Mouse (Mus musculus): ENCODE results near the gene Nepn. TPM values are rescaled to one million over a fixed set of nuclear protein-coding genes. Genes with fewer than 3 reads are reported as not detected.
"Not testable (repeated sequence)": the region's sequence is repeated elsewhere in the genome, so short reads cannot be mapped to it uniquely, and the experiment has no call there.

Gene Nepn
- under 1 TPM; 0.21 to 0.40 TPM for total RNA-seq (2021)
- long read RNA-seq, experiment 1, partial matches to known transcripts, result 1 of 1 reads
- long read RNA-seq, experiment 1, other reads (novel, unspliced or antisense), result 0 of 1 reads
- long read RNA-seq, experiment 2, result 0 reads

GRCm38 (mm10) chr10:52388922-52389430, at the start of gene Nepn:
Nepn (plus strand) TSS chr10:52388972.
- DNase-seq, result no peak

- not testable (repeated sequence) for DNase-seq
Measured at GRCm38 (mm10) chr10:52343324-52343723, 45.4 kb upstream of the Nepn start.

- no peak for DNase-seq
Measured at GRCm38 (mm10) chr10:52353184-52353583, 35.6 kb upstream of the Nepn start.

GRCm38 (mm10) chr10:52358467-52358866, 30.3 kb upstream of the Nepn start, which contains the start of gene Gm26741:
Gm26741 (plus strand) TSS chr10:52358767.
- no peak for DNase-seq

DNA sequence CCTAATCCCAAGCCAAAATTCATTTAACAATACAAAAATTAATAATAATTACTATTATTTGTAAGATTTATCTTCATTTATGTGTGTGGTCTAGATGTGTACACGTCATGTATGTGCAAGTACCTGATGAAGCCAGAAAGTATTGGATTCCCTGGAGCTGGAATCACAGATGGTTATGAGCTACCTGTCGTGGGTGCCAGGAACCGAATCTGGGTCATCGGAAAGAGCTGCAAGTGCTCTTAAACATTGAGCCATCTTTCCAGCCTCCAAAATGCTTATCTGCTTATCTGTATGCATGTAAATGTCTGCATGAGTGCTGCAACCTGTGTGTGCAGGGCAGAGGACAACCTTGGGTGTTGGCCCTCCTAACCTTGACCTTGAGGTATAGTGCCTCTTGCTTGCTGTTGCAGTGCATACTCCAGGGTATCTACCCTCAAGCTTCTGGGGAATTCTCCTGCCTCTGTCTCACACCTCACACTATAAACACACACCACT, 28.5 kb upstream of the Nepn start:
- no peak for DNase-seq

DNA sequence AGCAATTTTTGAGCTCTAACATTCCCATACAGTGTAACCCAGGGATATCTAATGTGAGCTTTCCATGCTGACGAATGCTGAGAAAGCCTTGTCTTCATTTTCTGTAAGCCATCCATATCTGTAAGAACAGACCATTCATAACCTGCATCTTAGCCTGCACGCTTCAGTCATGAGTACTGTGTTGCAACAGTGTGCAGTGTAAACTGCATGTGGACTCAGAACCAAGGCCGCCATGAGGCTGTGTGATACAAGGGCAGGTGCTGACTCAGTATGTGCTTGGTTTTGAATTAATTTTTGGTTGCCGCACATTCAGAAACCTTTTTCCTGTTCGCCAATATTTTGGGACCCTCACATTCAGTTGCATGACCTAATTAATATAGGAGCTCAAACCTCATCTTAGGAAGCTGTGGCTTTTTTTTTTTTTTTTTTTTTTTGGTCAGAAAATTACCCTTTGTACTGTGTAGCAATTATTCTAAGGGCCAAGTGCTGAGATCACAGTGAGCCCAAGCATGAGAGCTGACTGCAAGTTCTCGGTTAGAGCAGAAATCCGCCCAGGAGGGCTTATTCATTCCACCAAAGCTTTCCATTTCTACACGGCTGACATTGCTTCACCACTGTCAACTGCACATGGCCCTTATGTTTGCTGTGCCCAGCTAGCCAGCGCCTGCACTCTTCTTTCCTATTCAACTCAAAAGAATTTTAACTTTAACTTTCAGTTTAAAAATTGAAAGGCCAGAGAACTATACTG, 27.7 kb upstream of the Nepn start:
- DNase-seq, result no peak

DNA sequence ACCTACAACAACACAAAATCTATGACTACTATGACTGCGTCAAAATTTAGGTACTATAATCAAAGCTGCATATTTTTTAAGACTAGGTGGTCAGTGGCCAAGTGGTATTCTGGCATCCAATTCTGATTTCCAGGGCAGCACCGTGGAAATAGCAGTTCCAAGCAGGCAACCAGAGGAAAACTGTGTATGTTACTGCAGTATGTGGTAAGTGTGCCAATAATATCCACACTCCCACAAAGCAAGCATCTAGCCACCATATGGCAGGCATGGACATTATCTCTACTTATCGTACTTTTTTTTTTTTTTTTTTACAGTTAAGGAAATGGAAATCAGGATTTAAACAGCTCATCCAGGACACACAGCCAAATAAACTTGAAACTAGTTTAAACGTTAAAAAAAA, 20.4 kb upstream of the Nepn start:
- DNase-seq, result no peak

GRCm38 (mm10) chr10:52373834-52374233, 14.9 kb upstream of the Nepn start:
- no peak for DNase-seq

GRCm38 (mm10) chr10:52374651-52375050, 14.1 kb upstream of the Nepn start:
- DNase-seq, result no peak

DNA sequence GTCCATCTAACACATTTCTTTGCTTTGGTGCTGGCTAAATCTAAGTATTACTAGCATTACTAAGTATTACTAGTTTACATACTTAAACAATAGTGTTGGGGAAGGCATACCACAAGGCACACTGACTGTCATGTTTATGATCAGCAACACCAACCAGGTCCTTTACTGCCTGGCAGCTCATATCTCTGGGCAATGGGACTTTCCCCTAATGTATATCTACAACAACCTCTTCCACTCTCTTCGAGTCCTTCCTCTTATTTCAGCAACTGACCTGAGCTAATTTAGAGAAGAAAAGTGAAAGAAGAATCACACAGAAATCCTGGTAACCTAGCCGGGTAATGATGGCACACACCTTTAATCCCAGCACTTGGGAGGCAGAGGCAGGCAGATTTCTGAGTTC, 12.3 kb upstream of the Nepn start:
- no peak for DNase-seq

- DNase-seq, result no peak
Measured at GRCm38 (mm10) chr10:52377813-52378212, 11.0 kb upstream of the Nepn start.

DNA sequence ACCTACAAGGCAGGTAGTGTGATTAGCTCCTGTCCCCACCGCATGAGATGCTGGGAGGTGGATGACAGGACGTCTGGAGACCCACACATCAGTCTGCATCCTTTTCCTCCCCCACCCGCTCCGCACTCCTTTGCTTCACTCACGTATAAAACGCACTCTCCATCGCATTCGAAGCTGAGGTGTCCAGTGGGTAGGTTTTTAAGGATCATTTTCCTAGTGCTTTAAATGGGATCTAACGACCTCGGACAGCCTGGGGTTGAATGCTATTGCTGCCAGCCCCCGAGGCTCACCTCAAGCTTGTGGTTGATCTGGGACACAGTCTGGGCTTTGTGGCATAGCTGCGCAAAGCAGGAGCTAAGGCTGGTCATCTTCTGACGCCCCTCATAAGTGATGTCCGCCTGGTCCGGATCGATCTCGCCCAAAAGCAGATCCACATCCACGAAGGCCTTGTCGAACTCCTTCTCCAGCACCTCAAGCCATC, 7.4 kb upstream of the Nepn start:
- DNase-seq, result no peak

DNA sequence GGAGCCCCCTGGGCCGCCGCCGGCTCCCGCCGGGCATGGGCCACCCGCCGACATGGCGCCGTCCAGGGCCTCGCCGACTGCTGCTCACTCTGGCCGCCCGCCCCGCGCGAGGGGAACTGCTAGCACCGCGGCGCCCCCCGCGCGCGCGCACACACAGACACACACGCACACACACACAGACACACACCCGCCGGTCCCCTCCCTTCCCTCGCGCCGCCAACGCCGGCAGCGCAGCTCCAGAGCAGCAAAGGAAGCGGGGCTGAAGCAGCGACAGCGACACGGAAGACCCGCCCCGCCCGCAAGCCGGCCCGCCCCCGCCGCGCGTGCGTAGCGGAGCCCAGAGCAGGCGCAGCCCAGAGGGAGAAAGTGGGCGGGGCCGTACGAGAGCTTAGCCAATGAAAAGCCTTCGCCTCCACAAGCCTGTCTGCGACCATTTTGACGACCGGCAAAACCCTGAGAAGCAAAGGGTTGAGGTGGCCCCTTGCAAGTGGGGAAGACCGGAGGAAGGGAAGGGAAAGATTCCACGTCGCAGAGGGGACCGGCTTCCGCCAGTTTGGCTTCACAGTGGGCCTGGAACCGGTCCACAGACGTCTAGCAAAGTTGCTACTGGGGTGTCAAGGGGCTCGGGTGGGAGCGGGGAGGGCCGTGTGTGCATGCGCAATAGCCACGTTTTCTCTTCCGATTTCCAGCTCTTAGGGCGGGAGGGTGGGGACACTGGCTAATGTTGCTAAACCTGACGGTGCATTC, 6.8 kb upstream of the Nepn start, which contains the start of gene Gopc:
Gene Gopc (minus strand): TSS at position 280 of the 747 bp plus-strand sequence.
- DNase-seq, result peak; percentile 98

DNA sequence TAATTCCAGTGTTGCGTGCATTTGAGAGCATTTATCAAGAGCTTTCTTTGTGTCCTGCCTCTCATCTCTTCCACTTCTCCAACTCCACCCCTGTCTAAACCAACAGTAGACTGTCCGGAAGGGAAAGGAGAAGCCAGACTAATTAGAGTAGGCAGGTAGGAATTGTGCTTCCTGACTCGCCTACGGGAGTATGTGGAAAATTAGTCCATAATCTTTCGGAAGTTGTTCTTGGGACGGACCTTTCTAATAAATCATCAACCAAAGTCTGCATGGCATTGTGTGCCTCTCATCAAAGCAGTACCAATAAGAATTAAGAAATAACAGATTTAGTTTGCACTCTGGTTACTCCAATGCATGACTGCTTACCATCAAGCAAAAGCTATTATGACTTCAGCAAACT, 5.8 kb upstream of the Nepn start:
- peak; percentile 21 to 39 for DNase-seq

- no peak for DNase-seq
Measured at GRCm38 (mm10) chr10:52383522-52383921, 5.2 kb upstream of the Nepn start.

- DNase-seq, result peak; percentile 61 to 73
Measured at GRCm38 (mm10) chr10:52384823-52385610, 3.8 kb upstream of the Nepn start.

DNA sequence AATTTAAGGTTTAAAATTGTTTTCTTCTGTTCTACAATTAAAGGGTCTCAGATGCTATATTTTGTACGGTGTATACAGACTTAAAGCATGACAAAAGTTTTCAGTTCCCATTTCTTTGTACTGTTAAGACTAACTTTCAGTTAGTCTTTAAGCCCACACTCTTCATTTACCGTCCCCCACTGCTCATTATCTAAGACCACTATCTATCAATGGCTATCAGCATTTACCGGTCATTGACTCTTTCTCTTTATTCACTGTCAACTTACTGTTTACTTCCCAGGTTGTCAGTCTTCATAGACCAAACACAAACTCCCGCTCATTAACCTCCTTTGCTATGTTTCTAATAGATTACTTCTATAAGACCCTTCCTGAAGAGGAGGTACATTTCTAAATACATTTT, 1.6 kb upstream of the Nepn start:
- DNase-seq, result no peak

- DNase-seq, result peak; percentile 35 to 75
Measured at GRCm38 (mm10) chr10:52389438-52389837, 666 bp downstream of the Nepn start.

DNA sequence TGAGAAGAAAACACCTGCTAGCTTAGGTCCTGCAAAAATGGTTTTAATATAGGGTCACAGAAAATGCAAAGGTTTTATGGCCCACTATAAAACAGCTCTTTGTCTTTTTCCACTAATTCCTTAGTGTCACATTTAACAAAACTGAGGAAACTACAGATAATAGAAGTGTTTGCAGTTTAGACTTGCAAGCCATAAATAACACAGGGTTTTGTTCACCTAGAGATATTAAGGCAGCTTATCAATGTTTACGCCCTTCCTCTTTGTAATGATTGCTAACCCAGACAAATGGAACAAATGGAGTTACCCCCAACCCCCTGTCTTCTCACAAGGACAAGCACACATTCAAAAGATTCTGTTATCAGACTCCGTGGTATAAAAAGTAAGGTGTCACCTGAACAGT, 2.4 kb downstream of the Nepn start:
- no peak for DNase-seq

- DNase-seq, result no peak
Measured at GRCm38 (mm10) chr10:52396647-52397046, 7.9 kb downstream of the Nepn start.

DNA sequence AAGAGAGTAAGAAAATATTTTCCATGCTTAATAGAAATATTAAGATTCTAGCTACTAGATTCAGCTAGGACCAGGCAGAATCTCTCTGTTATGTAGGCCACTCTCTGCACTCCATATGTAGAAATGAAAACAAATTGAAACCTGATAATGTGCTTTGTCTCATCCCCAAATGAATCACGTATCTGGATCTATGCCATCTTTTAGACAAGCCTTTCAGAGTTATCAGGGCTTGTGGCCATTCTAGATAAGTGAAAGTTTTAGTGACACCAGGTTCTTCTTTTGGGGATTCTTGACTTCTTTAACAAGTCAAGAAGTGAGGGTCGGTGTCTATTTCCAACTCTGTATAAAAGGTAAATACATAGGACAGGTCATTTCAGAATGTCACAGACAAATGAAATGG, 9.9 kb downstream of the Nepn start:
- DNase-seq, result no peak

- no peak for DNase-seq
Measured at GRCm38 (mm10) chr10:52399722-52400121, 10.9 kb downstream of the Nepn start.

All from heart, adult 18-20 months (tissue).